Mouse (Mus musculus) adrenal gland, adult 2 months (tissue): ENCODE data around the gene Pus10. TPM values are rescaled to one million over a fixed set of nuclear protein-coding genes. Genes with fewer than 3 reads are reported as not detected.

Source experiments
- DNase-seq: peaks from one replicate; pipeline ENCODE4 v3.0.0; 2021
- long read RNA-seq: library from polyadenylated mRNA; stranded (forward); transcript quantifications from one replicate; pipeline ENCODE4 v2.0.0, GENCODE M21; 2021
- polyA plus RNA-seq: library from polyadenylated mRNA; depleted of rRNA; stranded (reverse); fragments of >200 nt; gene quantifications from 2 replicates; pipeline ENCODE4 v1.2.3, GENCODE M21; 2012; rRNA removed
- total RNA-seq, 2 experiments: library from RNA; stranded (reverse); gene quantifications; 2 replicates each; pipeline ENCODE4 v1.2.3; 2021

Pus10 gene
- total RNA-seq (10 to 100 TPM; 18.0 to 22.3 TPM), polyA plus RNA-seq (0.71 and 0.79 TPM in 2 replicates)
- long read RNA-seq, transcript Pus10-202 (18 exons, 3,559 nt): major isoform, 6 of 11 reads
- long read RNA-seq, partial matches to known transcripts: 0 of 11 reads
- long read RNA-seq, other reads (novel, unspliced or antisense): 4 of 11 reads

- DNase-seq: peak; percentile 82
Observed at GRCm38 (mm10) chr11:23665311-23665786, at the start of gene Pus10. Pus10 (plus strand) TSS chr11:23665674.

DNA sequence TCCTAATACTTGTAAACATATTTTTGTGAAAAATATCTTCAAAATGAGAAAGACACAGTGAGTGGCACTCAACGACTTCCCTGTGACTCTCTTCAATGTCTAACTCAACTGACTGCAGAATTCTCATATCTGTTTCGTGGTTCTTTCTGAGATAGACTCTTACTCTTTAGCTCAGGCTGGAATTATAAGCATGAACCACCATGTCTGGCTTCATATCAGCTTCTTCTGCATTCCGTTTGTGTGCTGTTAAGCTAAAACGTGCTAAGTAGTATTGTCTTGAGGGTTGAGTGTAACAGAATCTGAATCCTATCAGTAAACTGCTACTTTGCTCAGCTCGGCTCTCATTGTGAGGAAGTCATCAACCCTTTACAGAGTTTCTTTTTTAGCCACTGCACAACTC is 46.5 kb upstream of the Pus10 start:
- DNase-seq: no peak

- DNase-seq: no peak
Observed at GRCm38 (mm10) chr11:23630664-23631063, 34.8 kb upstream of the Pus10 start.

DNA sequence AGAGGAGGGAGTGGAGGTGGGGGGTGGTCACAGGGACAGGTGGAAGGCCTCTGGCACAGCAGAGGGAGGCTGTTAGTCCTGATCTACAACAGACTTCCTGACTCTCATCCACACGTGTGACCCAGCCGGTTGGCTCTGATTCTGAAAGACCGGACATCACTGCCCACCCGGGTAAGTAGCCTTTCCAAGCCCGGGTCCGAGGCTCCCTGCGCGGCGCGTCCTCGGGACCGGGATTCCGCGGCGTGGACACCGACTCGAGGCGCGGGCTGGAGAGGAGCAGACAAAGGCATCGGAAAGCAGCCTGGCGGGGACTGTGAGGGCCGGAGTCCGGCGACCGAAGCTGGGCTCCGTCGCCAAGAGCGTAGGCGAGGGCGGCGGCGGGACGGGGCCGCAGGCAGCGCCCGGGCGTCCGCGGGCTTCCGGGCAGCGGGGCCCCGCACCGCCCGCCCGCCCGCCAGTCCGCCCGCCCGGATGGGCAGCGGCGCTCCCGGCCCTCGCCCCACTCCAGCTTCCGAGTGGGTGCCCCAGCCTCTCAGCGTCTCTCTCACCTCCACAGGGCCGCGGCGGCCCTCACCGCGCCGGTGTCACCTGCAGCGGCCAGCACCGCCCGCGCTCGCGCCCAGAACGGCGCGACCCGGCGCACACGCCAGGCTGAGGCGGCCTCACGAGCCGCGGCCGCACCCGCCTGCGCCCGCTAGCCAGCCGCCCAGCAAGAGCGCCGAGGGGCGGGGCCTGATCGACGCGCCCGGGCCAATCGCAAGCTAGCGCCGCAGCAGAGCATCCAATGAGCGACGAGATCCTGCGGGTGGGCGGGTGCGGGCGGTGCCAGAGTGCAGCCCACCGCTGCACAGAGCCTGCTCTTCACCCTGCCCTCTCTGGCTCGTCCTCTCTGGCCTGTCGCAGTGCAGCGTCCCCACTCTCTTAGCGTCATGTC is 32.3 kb upstream of the Pus10 start, which contains the start of gene 0610010F05Rik:
TSS of gene 0610010F05Rik (minus strand) at position 695 of the 934 bp plus-strand sequence.
- DNase-seq: peak; percentile 92

DNA sequence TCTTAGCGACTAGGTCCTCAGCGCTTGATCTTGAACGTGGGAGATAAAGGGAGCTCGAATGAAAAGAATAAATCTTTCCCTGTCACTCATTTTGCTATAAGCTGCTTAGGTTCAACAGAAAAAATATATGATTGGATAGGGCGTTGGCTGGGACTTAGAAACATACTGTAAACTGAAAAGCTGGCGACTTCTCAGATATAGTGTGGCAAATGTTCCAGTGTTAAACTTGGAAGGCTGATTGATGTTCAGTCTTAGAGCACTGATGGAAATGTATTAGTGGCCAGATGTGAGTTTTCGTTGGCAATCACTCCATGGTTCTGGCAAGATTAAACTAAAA is 31.6 kb upstream of the Pus10 start:
- DNase-seq: no peak

GRCm38 (mm10) chr11:23634573-23634972 is 30.9 kb upstream of the Pus10 start:
- DNase-seq: no peak

GRCm38 (mm10) chr11:23647431-23647830 is 18.0 kb upstream of the Pus10 start:
- no peak for DNase-seq

- DNase-seq: no peak
Observed at GRCm38 (mm10) chr11:23647835-23648234, 17.6 kb upstream of the Pus10 start.

- no peak for DNase-seq
Observed at GRCm38 (mm10) chr11:23653666-23654065, 11.8 kb upstream of the Pus10 start.

GRCm38 (mm10) chr11:23657791-23658190 is 7.7 kb upstream of the Pus10 start:
- DNase-seq: peak; percentile 41

- DNase-seq: no peak
Observed at GRCm38 (mm10) chr11:23664232-23664631, 1.2 kb upstream of the Pus10 start.

- DNase-seq: peak; percentile 96
Observed at GRCm38 (mm10) chr11:23665798-23666501, 476 bp downstream of the Pus10 start, which contains the start of gene Pex13. Pex13 (minus strand) TSS chr11:23665959.

GRCm38 (mm10) chr11:23666526-23666925 is 1.1 kb downstream of the Pus10 start:
- no peak for DNase-seq

DNA sequence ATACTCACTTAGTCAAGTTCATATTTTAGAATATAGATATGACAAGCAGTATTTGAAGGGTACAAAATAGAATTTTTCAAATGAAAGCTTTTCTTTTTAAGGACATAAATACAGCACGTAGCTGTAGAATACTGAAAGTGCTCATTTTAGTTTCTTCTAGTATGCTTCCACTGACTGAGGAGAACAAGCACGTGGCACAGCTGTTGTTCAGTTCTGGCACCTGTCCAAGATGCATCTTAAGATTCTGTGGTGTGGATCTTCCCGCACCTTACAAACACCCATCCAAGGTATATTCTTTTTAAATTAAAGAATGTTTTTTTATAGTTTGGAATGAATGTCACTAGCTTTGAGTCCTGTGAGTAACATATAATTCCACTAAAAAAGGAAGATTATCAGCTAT is 1.7 kb downstream of the Pus10 start:
- DNase-seq: no peak

DNA sequence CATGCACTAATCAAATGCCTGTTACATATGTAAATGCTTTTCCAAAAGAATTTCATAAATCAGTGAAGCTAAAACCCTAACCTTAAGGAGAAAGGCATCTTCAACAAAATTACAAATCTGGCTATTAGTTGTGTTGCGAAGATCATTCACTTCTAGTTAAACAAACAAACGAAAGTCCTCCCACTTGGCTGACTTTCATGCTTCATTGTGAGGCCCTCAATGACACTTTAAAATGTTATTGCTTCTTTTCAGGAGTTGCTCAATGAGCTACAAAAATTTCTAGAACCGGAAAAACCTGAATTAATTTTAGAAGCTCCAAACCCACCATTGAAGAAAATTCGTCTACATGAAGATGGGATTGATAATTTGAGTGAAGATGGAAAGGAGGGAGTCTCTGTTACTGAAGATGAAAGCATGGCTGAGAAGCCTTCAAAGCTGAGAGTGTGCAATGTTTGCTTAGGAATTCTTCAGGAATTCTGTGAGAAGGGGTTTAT is 6.8 kb downstream of the Pus10 start:
- no peak for DNase-seq

- no peak for DNase-seq
Observed at GRCm38 (mm10) chr11:23676100-23676499, 10.6 kb downstream of the Pus10 start.

DNA sequence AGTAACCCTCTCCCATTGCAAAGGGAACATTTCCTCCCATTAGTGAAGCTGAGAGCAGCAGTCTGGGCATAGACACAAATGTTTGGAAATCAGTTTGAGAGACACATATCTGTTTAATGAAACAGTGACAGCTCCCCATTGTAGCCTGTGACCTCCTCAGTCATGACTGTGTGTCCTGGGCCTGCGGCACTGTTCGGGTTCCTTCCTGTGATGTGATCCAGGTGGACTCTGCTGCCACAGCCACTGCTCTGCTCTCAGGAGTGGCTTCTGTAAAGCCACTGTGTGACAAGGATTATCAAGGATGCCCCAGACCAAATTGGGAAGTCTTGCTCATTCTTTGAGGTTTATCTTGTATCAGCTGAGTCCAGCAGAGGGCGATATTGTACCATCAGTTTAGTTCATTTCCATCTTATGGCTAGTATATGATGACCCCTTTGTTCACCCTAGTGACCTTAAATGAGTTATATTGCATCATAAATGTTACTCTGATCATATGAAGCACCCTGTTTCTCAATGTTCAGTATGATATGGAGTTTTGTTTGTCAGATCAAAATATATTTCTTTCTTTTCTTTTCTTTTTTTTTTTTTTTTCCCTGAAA is 13.7 kb downstream of the Pus10 start:
- DNase-seq: peak; percentile 49

DNA sequence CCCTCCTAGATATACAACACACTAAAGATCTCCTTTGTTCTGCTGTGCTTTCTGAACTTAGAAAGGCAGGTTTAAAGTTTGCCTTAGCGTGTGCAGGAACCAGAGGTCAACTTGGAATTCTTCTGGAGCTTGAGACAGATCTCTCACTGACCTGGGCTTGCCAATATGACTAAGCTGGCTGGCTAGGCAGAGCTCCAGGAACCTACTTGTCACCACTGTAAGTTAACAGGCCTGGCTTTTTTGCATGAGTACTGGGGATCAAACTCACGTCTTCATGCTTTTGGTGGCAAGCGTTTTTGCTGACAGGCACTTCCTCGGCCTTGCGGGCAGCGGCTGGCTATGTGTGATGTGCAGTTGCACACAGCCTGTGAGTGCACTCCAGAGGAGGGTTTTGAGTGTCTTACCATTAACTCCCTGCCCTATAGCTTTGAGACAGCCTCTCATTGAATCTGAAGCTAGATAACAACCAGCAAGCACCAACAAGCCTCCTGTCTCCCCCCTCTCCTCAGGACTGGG is 15.0 kb downstream of the Pus10 start:
- peak; percentile 58 for DNase-seq

DNA sequence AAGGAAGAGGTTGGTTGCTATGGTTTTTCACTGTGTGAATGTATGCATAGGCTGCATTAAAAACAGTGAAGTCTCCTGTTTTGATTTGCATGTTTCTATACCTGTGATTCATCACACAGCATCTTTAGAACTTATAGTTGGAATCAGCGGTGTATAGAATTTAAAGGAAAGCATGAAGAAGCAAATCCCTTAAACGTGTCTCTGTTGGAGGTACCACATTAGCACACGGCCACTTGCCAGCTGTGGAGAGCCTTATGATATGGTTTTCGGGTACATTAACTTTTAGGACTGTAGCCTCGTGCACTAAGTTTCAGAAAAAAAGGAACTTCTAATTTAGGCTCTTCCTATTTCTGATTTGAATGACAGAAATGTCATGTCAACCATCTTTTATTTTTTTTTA is 17.1 kb downstream of the Pus10 start:
- DNase-seq: no peak

- no peak for DNase-seq
Observed at GRCm38 (mm10) chr11:23686671-23687070, 21.2 kb downstream of the Pus10 start.

- no peak for DNase-seq
Observed at GRCm38 (mm10) chr11:23688060-23688459, 22.6 kb downstream of the Pus10 start.

DNA sequence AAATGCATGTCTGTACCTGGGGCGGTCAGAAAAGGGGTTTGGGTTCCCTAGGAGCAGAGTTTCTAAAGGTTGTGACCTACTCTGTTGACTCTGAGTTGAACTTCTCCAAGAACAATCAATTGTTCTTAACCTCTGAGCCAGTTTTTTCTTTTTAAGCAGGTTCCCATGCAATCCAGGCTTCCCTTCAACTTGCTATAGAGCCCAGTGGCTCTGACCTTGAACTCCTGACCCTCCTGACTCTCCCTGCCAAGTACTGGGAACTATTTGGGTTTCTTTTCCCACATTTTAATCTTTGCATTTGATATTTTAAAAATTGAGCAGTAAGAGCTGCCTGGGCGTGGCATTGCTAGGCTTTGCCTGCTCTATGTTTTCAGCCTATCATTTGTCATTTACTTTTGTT is 27.8 kb downstream of the Pus10 start:
- DNase-seq: peak; percentile 16
